Mouse (Mus musculus) erythroblast, adult 5-6 weeks (primary cell): ENCODE results near the gene Nudt8. TPM values are rescaled to one million over a fixed set of nuclear protein-coding genes. Genes with fewer than 3 reads are reported as not detected.
"Not testable (repeated sequence)": the region's sequence is repeated elsewhere in the genome, so short reads cannot be mapped to it uniquely, and the experiment has no call there.

Experiments used
- ATAC-seq: replicated peaks from 2 replicates; pipeline ENCODE4 v1.8.0; 2016; ENCODE audit warnings: moderate number of reproducible peaks, mild to moderate bottlenecking, moderate TSS enrichment, inconsistent platforms; ENCODE audit not compliant: poor library complexity, low FRiP score, severe bottlenecking
- total RNA-seq, 2 experiments: library from RNA; stranded (forward) in 1 of 2; stranded (reverse) in 1 of 2; fragments of 150-400 nt in 1 of 2; fragments of 200-764, 138-1000 nt in 1 of 2; gene quantifications; 2 replicates each; pipeline versions ENCODE4 v1.2.3 to v1.2.4; 2015 to 2017; ENCODE audit warnings: low replicate concordance in 2 of 2

Gene Nudt8
- total RNA-seq (2015; ENCODE audit: low replicate concordance) (2.7 TPM in 1 of 2 replicates, not detected in the other), total RNA-seq (2017; ENCODE audit: low replicate concordance) (2.4 and 2.5 TPM in 2 replicates)

GRCm38 (mm10) chr19:4000119-4000900 lies at the start of gene Nudt8, which contains the start of gene Gm49405:
Nudt8 (plus strand) TSS chr19:4000580.
Gm49405 (plus strand) TSS chr19:4000626.
- ATAC-seq = peak; percentile 88

DNA sequence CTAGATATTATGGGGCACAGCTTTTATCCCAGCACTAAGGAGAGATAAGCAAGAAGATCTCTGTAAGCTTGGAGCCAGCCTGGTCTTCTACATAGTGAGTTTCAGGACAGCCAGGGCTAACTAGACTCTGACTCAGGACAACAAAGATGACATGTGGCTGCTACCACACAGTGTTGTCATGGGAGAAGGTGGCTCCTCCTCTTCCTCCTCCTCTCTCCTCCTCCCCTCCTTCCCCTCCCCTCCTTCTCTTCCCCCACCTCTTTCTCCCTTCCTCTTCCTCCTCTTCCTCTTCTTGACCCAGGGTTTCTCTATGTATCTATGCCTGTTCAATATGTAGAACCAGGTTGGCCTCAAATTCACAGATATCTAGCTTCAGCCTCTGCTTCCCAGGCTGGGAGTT lies 48.9 kb upstream of the Nudt8 start:
- ATAC-seq = no peak

DNA sequence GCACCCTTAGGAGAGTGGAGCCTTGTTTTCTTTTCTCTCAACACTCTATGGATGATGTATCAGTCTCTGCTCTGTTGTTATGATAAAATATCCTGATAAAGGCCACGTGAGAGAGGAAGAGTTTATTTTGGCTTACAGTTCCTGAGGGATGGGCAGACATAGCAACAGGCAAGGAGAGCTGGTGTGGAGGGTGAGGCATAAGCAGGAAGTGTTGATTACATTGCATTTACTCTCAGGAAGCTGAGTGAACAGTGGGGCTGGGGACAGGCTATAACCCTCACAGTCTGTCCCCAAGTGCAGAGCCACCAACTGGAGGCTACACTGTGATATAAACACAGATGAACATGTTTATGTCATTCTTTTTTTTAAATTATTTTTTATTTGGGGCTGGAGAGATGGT lies 48.3 kb upstream of the Nudt8 start:
- ATAC-seq = no peak

- ATAC-seq = no peak
Observed at GRCm38 (mm10) chr19:3955033-3955432, 45.3 kb upstream of the Nudt8 start.

DNA sequence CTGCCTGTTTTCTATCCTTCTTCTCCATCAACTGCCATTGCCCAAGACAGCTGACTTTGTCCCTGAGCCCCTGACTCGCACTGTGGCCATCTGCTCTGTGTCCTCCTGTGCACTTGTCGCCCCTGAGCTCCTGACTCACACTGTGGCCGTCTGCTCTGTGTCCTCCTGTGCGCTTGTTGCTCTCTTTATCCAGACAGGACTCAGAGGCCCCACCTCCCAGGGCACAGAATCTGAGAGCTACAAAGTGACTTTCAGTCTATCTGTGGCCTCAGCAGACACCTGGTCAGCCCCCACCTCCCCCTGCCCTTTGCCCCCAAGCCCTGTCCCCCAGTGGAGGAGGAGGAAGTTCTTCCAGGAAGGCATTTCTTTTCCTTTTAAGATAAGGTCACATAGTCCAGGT lies 44.6 kb upstream of the Nudt8 start:
- ATAC-seq = no peak

- not testable (repeated sequence) for ATAC-seq
Observed at GRCm38 (mm10) chr19:3957296-3958036, 42.9 kb upstream of the Nudt8 start.

DNA sequence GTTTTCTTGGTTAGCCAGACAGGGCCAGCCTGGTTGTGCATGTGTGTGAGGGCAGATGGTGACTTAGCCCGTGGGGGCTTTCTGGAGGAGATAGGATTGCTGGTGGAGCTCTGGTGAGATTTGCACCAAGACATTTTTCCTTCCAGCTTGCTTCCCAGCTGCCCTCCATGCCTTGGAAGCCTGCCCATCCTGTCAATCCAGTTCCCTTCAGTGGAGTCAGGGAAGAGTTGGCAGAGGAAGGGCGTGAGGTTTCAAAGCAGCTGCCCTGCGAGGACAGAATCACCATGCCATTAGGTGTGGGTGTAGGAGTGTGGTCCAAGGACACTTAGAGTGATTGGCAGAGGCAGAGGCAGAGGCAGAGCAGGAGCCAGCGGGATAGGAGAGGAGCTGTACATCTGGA lies 41.9 kb upstream of the Nudt8 start, which contains the start of gene Aldh3b3:
Aldh3b3 (plus strand) TSS at position 176 of the 400 bp plus-strand sequence.
- ATAC-seq = no peak

GRCm38 (mm10) chr19:3959030-3959429 lies 41.4 kb upstream of the Nudt8 start:
- ATAC-seq = no peak

GRCm38 (mm10) chr19:3960211-3960610 lies 40.2 kb upstream of the Nudt8 start:
- no peak for ATAC-seq

GRCm38 (mm10) chr19:3961805-3962204 lies 38.6 kb upstream of the Nudt8 start:
- not testable (repeated sequence) for ATAC-seq

GRCm38 (mm10) chr19:3962469-3962868 lies 37.9 kb upstream of the Nudt8 start:
- ATAC-seq = no peak

DNA sequence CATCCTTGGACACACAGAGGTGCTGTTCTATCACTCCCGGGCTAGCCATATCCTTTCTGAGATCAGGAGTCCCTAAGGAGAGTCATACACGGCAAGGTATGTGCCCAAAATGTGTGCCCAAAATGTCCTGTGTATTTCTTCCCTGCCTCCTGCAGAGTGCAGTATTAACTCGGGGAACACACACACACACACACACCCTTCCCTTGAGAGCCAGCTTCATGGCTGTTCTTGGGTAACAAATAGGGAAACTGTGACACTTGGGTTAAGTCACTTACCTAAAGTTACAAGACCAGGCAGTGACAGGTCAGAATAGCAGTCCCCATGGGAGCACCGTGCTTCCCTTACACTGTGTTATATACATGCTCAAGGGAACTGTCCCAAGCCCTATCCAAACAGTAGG lies 36.4 kb upstream of the Nudt8 start:
- ATAC-seq = no peak

DNA sequence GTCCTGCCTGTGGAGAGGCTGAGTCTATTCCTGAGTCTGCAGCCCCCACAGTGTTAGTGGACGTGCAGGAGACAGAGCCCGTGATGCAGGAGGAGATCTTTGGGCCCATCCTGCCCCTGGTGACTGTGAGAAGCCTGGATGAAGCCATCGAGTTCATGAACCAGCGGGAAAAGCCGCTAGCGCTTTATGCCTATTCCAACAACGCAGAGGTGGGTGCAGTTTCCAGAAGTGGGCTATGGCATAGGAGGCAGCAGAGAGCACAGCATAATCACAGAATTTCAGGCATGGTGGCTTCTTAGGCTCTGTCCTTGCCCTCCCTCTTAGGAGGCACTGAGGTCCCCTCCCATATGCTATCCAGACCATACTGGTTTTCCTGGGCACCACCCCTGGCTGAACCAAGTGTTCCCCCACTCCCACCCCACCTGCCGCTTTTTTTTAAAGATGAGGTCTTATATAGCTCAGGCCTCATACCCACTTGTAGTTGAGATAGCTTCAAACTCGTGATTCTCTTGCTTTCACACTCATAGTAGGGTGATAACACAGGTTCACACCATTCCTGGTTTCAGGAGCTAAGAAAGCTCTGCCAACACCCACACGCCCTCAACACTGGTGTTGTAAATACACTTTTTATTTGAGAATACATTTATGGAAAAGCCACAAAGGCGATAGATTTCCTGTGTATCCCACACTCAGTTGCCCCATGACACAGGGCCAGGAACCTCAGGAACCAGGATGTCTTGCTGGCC lies 33.9 kb upstream of the Nudt8 start:
- no peak for ATAC-seq

DNA sequence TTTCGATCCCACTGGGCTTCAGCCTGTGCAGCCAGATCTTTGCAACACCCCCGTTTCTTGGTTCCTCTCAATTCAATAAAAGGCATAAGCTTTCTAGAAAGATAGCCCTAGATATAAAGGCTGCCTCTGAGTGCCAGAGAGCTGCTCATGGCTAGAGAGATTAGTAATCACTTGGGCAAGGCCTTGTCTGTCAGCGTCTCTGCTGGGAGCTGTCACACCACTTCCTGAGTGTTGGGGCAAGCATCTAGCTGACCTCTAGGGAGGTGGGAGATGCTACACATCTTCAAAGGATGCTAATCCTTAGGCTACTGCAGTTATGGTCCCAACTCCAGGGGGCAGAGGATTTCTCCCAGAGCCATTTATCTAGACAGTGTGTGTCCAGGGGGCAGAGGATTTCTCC lies 33.1 kb upstream of the Nudt8 start:
- no peak for ATAC-seq

DNA sequence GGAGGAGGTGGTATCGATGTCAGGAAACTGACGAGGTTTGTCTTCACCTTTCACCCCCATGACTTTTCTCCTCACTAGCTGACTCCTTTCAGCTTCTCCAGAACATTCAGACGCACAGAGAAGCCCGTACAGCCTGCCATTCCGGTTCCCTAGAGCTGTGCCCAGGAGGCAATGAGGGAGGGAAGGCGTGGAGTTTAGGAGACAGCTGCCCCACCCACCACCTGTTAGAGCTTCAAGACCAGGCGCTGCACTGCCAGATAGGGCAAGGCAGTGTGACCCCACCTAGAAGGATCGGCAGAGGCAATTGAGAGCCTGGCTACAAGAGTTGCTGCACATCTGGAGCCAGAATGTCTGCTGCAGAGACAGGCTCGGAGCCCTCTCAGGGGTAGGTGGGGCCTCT lies 28.2 kb upstream of the Nudt8 start, which contains the start of gene Aldh3b2:
Aldh3b2 (plus strand) TSS at position 100 of the 400 bp plus-strand sequence.
- peak; percentile 87 for ATAC-seq

DNA sequence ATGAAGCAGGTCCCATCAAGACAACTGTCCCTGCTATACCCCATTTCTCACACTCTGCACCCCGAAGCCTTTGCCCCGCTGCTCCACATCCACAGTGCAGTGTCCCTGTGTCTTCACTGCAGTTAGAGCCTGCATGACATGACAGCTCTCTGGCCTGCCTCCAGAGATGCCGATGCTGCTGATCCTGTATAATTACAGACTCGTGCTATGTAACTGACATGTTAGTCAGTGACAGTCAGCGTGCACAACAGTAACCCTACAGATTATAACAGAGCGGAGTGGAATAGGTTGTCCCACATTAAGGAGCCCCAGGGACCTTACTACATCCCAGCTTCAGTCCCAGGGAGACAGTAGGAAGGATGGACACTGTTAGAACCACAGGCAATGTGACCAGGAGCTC lies 25.8 kb upstream of the Nudt8 start:
- not testable (repeated sequence) for ATAC-seq

GRCm38 (mm10) chr19:3975866-3976265 lies 24.5 kb upstream of the Nudt8 start:
- no peak for ATAC-seq

GRCm38 (mm10) chr19:3980309-3980708 lies 20.1 kb upstream of the Nudt8 start:
- peak; percentile 64 for ATAC-seq

- no peak for ATAC-seq
Observed at GRCm38 (mm10) chr19:3980917-3981316, 19.5 kb upstream of the Nudt8 start.

- ATAC-seq = no peak
Observed at GRCm38 (mm10) chr19:3983527-3984200, 16.7 kb upstream of the Nudt8 start.
